Mouse (Mus musculus): Measurements from ENCODE around the gene Sfxn4. TPM values are rescaled to one million over a fixed set of nuclear protein-coding genes. Genes with fewer than 3 reads are reported as not detected.

The Sfxn4 gene
- polyA plus RNA-seq, 1 experiment from 2014 or later, result 10.7 TPM

DNA sequence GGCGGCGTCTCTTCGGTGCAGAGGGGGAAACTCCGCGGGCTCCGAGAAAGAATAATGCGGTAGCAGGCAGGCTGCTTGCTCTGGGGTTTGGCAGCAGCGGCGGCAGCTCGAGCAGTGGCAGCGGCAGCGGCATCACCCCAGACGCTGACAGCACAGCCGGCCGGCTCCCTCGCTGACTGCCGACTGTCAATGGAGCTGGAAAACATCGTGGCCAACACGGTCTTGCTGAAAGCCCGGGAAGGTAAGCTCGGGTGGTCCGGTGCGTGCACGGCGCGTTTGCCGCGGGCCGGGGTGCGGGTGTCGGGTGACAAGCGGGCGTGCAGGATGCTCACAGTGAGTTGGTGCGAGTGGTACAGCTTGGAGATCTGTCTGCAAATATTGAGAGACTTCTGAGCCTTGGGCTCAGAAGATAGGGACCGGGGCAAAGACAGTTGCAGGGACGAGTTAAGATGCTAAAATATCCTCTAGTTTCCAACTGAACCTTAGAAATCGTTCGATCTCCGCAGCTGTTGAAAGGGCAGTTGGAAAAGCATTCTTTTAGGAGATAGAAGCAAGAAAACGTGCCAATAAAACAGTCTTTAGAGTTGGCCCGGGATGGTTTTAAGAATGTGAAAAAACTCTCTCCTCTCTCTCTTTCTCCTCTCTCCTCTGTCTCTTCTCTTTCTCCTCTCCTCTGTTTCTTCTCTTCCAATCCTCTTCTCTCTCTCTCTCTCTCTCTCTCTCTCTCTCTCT lies 29.3 kb upstream of the Sfxn4 start:
- under 1% methylated on average over 39 of the region's 41 CpGs for WGBS
- H3K27ac ChIP-seq (ENCODE audit: low read depth, low read length), result peak overlapping the region; percentile 94
- H3K4me1 ChIP-seq (ENCODE audit: control insufficient read depth, insufficient read depth, low read length), result peaks cover 10% of the 10 kb centered on the region
- peak; percentile 69 for ATAC-seq
- DNase-seq (ENCODE audit: low spot score), result no peak
- H3K9ac ChIP-seq (ENCODE audit: low read length), result peak overlapping the region; percentile 86
- no peaks in the 10 kb centered on the region for H3K27me3 ChIP-seq (replicated peaks; ENCODE audit: control insufficient read depth, insufficient read depth, low read length)
- H3K36me3 ChIP-seq (ENCODE audit: control insufficient read depth, insufficient read depth, low read length), result no peaks in the 10 kb centered on the region
- peak overlapping the region; percentile 72 for H3K4me2 ChIP-seq (ENCODE audit: low read length)
- no peaks in the 10 kb centered on the region for H3K9me3 ChIP-seq (replicated peaks; ENCODE audit: control insufficient read depth, low read length)
- peak overlapping the region; percentile 73 for H3K4me3 ChIP-seq (ENCODE audit: low read depth, low read length)

DNA sequence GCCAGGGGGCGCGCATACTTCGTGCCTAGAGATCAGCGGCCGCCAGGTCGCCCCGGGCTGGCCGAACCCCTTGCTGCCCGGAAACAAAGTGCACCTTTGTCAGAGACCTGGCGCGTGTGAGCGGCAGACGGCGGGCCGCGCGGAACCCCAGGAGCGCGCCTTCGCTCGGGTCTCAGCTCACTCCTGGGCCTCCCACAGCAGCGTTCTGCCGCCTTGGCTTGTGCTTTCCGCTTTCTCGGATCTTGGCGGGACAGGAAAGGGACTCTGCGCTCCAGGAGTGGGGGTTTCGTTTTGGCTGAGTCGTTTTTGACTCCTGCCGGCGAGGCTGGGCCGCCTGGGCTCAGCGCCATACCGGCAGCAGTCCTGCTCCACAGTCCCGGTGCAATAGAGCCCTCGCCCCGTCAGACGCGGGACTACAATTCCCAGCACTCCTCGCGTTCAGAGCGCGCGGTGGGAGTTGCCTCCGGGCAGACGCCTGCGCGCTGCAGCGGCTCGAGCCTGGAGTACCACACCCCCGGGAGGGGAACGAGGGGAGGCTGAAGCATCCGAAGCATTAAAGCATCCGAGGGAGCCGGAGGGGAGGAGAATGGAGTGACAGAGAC lies 28.5 kb upstream of the Sfxn4 start, which contains the start of gene Grk5:
Gene Grk5 (plus strand): TSS at position 36 of the 602 bp plus-strand sequence.
- no peaks in the 10 kb centered on the region for H3K27me3 ChIP-seq (replicated peaks; ENCODE audit: control insufficient read depth, insufficient read depth, low read length)
- H3K27ac ChIP-seq (ENCODE audit: low read depth, low read length), result peak within 1 kb of the TSS; percentile 94
- peak within 1 kb of the TSS; percentile 72 for H3K4me2 ChIP-seq (ENCODE audit: low read length)
- no peaks in the 10 kb centered on the region for H3K36me3 ChIP-seq (ENCODE audit: control insufficient read depth, insufficient read depth, low read length)
- H3K4me1 ChIP-seq (ENCODE audit: control insufficient read depth, insufficient read depth, low read length), result peaks cover 10% of the 10 kb centered on the region
- peak; percentile 99 for DNase-seq (ENCODE audit: low spot score)
- H3K9me3 ChIP-seq (replicated peaks; ENCODE audit: control insufficient read depth, low read length), result no peaks in the 10 kb centered on the region
- under 1% methylated on average over 55 of the region's 55 CpGs for WGBS
- peak within 1 kb of the TSS; percentile 73 for H3K4me3 ChIP-seq (ENCODE audit: low read depth, low read length)
- ATAC-seq, result peak; percentile 99
- peak within 1 kb of the TSS; percentile 86 for H3K9ac ChIP-seq (ENCODE audit: low read length)

DNA sequence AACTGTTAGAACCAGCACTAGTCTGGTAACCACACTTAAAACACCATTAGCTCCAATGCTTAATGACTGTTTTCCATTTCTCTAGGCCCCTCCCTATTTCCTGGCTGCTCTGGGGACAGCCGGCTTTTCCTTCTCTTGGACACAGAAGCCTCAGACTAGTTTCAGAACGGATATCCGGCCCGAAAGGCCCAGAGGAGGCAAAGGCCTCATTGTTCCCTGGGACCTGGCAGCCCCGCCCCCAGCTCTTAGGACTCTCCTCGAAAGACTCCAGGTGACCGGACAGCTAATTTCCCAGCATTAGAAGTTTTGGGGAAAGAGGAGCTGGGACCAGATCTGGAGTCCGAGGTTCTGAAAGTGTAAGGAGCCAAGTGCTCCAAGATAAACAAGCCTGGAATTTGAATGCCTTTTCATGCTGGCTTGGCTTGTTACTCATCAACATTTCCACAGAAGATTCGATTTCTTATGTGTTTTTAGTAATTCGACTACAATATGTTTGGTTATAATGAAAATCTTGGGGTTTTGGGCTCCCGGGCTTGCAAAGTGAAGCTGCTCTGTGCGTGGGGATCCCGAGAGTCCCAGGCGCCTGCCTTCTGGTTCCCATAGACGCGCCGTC lies 27.9 kb upstream of the Sfxn4 start:
- ATAC-seq, result no peak

DNA sequence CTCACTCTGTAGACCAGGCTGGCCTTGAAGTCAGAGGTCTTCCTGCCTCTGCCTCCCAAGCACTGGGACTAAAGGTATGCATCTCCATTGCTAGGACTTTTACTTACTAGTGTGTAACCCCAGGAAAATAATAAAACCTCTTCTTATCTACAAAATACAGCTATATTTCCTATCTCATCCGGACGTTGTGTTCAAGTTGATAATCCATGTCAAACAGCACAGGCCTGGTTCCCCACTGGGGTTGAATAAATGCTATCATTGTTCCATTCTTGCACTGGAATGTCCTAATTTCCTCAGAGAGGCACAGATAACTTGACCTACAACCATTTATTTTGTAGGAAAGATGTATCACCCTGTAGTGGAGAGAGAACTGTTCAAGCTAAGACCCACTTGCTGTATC lies 26.4 kb upstream of the Sfxn4 start:
- Histone ChIP-seq H3K9ac (ENCODE audit: low read length) (no peak overlapping the region), H3K27ac (ENCODE audit: low read depth, low read length) (no peak overlapping the region), H3K4me3 (ENCODE audit: low read depth, low read length) (no peak overlapping the region), H3K4me1 (ENCODE audit: control insufficient read depth, insufficient read depth, low read length) (peaks cover 10% of the 10 kb centered on the region), H3K27me3 (replicated peaks; ENCODE audit: control insufficient read depth, insufficient read depth, low read length) (no peaks in the 10 kb centered on the region), H3K36me3 (ENCODE audit: control insufficient read depth, insufficient read depth, low read length) (no peaks in the 10 kb centered on the region), H3K4me2 (ENCODE audit: low read length) (no peak overlapping the region), H3K9me3 (replicated peaks; ENCODE audit: control insufficient read depth, low read length) (no peaks in the 10 kb centered on the region)
- 80% methylated on average over 2 of the region's 2 CpGs for WGBS
- ATAC-seq (no peak), DNase-seq (ENCODE audit: low spot score) (no peak)

More for the DNA sequence above, 27.9 kb upstream of the Sfxn4 start:
- peak overlapping the region; percentile 86 for H3K9ac ChIP-seq (ENCODE audit: low read length)
- 3% methylated on average over 17 of the region's 17 CpGs for WGBS
- H3K27ac ChIP-seq (ENCODE audit: low read depth, low read length), result peak overlapping the region; percentile 94
- peaks cover 10% of the 10 kb centered on the region for H3K4me1 ChIP-seq (ENCODE audit: control insufficient read depth, insufficient read depth, low read length)
- no peaks in the 10 kb centered on the region for H3K27me3 ChIP-seq (replicated peaks; ENCODE audit: control insufficient read depth, insufficient read depth, low read length)
- H3K4me2 ChIP-seq (ENCODE audit: low read length), result peak overlapping the region; percentile 72
- DNase-seq (ENCODE audit: low spot score), result peak; percentile 44
- no peaks in the 10 kb centered on the region for H3K36me3 ChIP-seq (ENCODE audit: control insufficient read depth, insufficient read depth, low read length)
- H3K9me3 ChIP-seq (replicated peaks; ENCODE audit: control insufficient read depth, low read length), result no peaks in the 10 kb centered on the region
- H3K4me3 ChIP-seq (ENCODE audit: low read depth, low read length), result peak overlapping the region; percentile 73

DNA sequence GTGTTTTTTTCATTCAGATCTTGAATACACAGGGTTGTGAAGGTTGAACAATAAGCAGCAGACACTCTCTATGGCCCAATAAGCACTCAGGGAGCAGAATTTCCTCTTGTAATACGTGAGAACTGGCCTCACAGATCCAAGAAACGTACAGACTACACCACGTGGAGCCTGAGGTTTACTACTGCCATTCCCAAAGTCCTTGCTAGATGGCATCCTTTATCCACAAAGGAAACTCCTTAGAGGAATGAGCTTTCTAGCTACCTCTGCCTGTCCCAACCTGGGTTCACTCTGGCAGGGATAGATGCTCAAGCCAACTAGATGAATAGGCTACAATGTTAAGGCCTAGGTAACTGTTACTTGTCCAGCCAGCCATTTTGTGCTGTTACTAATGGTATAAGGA lies 21.9 kb upstream of the Sfxn4 start:
- Histone ChIP-seq H3K9me3 (replicated peaks; ENCODE audit: control insufficient read depth, low read length) (no peaks in the 10 kb centered on the region), H3K9ac (ENCODE audit: low read length) (no peak overlapping the region), H3K36me3 (ENCODE audit: control insufficient read depth, insufficient read depth, low read length) (no peaks in the 10 kb centered on the region), H3K4me1 (ENCODE audit: control insufficient read depth, insufficient read depth, low read length) (no peaks in the 10 kb centered on the region), H3K4me3 (ENCODE audit: low read depth, low read length) (no peak overlapping the region), H3K27me3 (replicated peaks; ENCODE audit: control insufficient read depth, insufficient read depth, low read length) (no peaks in the 10 kb centered on the region), H3K27ac (ENCODE audit: low read depth, low read length) (no peak overlapping the region), H3K4me2 (ENCODE audit: low read length) (no peak overlapping the region)
- DNase-seq (ENCODE audit: low spot score) (peak; percentile 59), ATAC-seq (no peak)
- WGBS, result 7% methylated on average over 3 of the region's 3 CpGs

DNA sequence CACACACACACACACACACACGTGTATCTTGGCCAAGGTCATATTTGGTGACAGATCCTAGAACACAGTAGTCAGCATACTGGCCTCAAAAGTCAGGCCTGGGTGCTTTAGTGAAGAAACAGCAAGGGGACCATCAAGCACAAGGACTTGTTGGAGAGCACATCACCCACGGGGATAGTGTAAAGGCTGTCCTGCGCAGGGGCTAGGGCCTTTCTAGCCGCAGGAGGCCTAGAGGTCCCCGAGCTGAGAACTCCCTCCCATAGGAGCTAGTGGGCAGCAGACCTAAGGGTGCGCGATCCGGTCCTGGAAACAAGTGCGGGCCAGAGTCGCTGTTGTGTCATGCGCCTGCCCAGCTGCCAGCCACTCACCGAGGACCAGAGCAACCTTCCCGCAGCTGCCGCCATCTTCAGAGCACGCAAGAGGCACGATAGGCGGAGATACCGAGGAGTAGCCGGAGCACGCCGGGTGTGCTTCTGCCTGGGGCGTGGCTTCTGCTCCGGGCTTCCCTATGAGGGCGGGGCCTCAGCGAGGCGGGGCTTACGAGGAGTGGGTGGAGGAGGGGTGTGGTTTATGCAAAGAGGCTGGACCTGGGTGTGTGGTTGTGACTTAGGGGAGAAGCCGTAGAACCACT lies 12.9 kb upstream of the Sfxn4 start, which contains the start of gene Prdx3:
Gene Prdx3 (minus strand): TSS at position 493 of the 631 bp plus-strand sequence.
- H3K4me3 ChIP-seq (ENCODE audit: low read depth, low read length), result peak within 1 kb of the TSS; percentile 49
- H3K27ac ChIP-seq (ENCODE audit: low read depth, low read length), result peak within 1 kb of the TSS; percentile 60; the same call in 1 of the 2 replicates
- H3K4me2 ChIP-seq (ENCODE audit: low read length), result peak within 1 kb of the TSS; percentile 68
- H3K4me1 ChIP-seq (ENCODE audit: control insufficient read depth, insufficient read depth, low read length), result no peaks in the 10 kb centered on the region
- no peaks in the 10 kb centered on the region for H3K9me3 ChIP-seq (replicated peaks; ENCODE audit: control insufficient read depth, low read length)
- peak; percentile 96 for DNase-seq (ENCODE audit: low spot score)
- ATAC-seq, result peak; percentile 98
- H3K9ac ChIP-seq (ENCODE audit: low read length), result peak within 1 kb of the TSS; percentile 69
- under 1% methylated on average over 28 of the region's 28 CpGs for WGBS
- no peaks in the 10 kb centered on the region for H3K27me3 ChIP-seq (replicated peaks; ENCODE audit: control insufficient read depth, insufficient read depth, low read length)
- H3K36me3 ChIP-seq (ENCODE audit: control insufficient read depth, insufficient read depth, low read length), result 0 out of 2 replicates have a peak, but pooled peaks cover 10% of the 10 kb centered on the region

DNA sequence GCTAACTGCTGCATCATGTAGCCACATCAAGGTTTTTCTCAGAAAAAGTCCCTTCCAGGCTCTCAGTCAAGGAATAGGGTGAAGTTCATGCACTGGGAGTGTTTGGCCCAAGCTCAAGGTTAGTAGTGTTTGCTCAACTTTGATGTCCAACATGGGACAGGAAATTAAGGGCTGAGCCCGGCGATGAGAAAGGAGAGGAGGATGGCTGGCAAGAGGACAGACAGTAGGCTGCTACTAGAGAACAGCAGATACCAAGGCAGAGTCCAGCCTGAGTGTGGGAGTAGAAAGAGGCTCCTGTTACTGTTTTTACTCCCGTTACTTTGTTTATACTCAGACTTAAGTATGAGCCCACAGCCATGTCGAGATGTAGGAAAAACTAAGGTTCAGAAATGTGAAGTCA lies 12.2 kb upstream of the Sfxn4 start:
- no peak overlapping the region for H3K9ac ChIP-seq (ENCODE audit: low read length)
- no peaks in the 10 kb centered on the region for H3K4me1 ChIP-seq (ENCODE audit: control insufficient read depth, insufficient read depth, low read length)
- no peaks in the 10 kb centered on the region for H3K9me3 ChIP-seq (replicated peaks; ENCODE audit: control insufficient read depth, low read length)
- WGBS, result 38% methylated on average over 4 of the region's 4 CpGs
- peaks cover 14% of the 10 kb centered on the region; the same call in 1 of the 2 replicates for H3K36me3 ChIP-seq (ENCODE audit: control insufficient read depth, insufficient read depth, low read length)
- H3K27me3 ChIP-seq (replicated peaks; ENCODE audit: control insufficient read depth, insufficient read depth, low read length), result no peaks in the 10 kb centered on the region
- H3K4me2 ChIP-seq (ENCODE audit: low read length), result peak overlapping the region; percentile 68
- ATAC-seq (no peak), DNase-seq (ENCODE audit: low spot score) (no peak)
- 0 out of 2 replicates have a peak overlapping the region, but pooled peaks have one; percentile 49 for H3K4me3 ChIP-seq (ENCODE audit: low read depth, low read length)
- no peak overlapping the region for H3K27ac ChIP-seq (ENCODE audit: low read depth, low read length)

DNA sequence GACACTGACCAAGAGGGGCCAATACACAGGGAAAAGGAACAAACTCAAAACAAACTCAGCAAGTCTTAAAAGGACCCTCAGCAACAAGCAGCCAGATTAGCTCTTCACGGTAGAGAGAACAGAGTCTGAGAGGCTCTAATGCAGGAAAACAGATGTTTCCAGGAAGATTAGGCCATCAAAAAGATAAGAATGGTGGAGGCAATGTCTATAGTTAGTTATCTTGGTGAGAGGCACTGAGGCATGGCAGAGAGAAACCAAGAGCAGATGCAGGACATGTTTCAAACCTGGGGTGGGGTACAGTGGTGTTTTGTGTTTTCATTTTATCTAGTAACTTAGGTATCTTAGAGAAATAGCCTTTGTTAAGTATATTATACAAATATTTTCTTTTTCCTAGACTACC lies 11.0 kb upstream of the Sfxn4 start:
- Histone ChIP-seq H3K36me3 (ENCODE audit: control insufficient read depth, insufficient read depth, low read length) (peaks cover 17% of the 10 kb centered on the region; the same call in 1 of the 2 replicates), H3K9ac (ENCODE audit: low read length) (no peak overlapping the region), H3K4me2 (ENCODE audit: low read length) (no peak overlapping the region), H3K9me3 (replicated peaks; ENCODE audit: control insufficient read depth, low read length) (no peaks in the 10 kb centered on the region), H3K4me1 (ENCODE audit: control insufficient read depth, insufficient read depth, low read length) (no peaks in the 10 kb centered on the region), H3K4me3 (ENCODE audit: low read depth, low read length) (no peak overlapping the region), H3K27me3 (replicated peaks; ENCODE audit: control insufficient read depth, insufficient read depth, low read length) (no peaks in the 10 kb centered on the region), H3K27ac (ENCODE audit: low read depth, low read length) (no peak overlapping the region)
- DNase-seq (ENCODE audit: low spot score), result no peak
- 47% methylated on average over 1 of the region's 1 CpGs for WGBS
- ATAC-seq, result no peak

Data from forebrain, embryonic 14.5 days (tissue).